ENCODE assay signal across 8 mouse cellular contexts in genomic region chr10:39458766-39459699, GRCm38 (mm10).
A peak's percentile ranks its signal among the peaks of the same experiment; 100 is the strongest.
DNase-seq lines count a peak whose midpoint lies in the region; ATAC-seq and TF ChIP-seq lines count a peak whose summit lies in the region.

No protein-coding gene starts in this region.

- H3K27ac ChIP-seq in MEL (ENCODE audit: control insufficient read depth, low read depth, low read length), result no peak overlapping the region
- H3K27ac ChIP-seq in hindbrain, embryonic 15.5 days (replicated peaks), result peak overlapping the region; percentile 50
- peak overlapping the region; percentile 63 for H3K27ac ChIP-seq in midbrain, embryonic 10.5 days (replicated peaks)

- H3K4me1 ChIP-seq in MEL (ENCODE audit: control insufficient read depth in 1 of 2, insufficient read depth in 2 of 2, low read length in 2 of 2), result no peaks in the 10 kb centered on the region
- peaks cover 73% of the 10 kb centered on the region for H3K4me1 ChIP-seq in hindbrain, embryonic 15.5 days (replicated peaks)
- peaks cover 61% of the 10 kb centered on the region for H3K4me1 ChIP-seq in midbrain, embryonic 10.5 days

- no peaks in the 10 kb centered on the region for H3K79me2 ChIP-seq in MEL (ENCODE audit: control insufficient read depth, insufficient read depth, low read length, poor library complexity)

- no peak for TF ChIP-seq RAD21 in MEL (IDR thresholded peaks at IDR 0.05; ENCODE audit: low read depth, low read length)

- no peaks in the 10 kb centered on the region for H3K9me3 ChIP-seq in MEL (replicated peaks; ENCODE audit: insufficient read depth, low read length)
- no peaks in the 10 kb centered on the region for H3K9me3 ChIP-seq in hindbrain, embryonic 15.5 days
- H3K9me3 ChIP-seq in midbrain, embryonic 10.5 days (replicated peaks), result no peaks in the 10 kb centered on the region

- no peak for DNase-seq in cerebellum, postnatal 4 days (ENCODE audit: low spot score in 2 of 2)
- no peak for DNase-seq in MEL (ENCODE audit: low read depth, low spot score)
- DNase-seq in cerebellum, postnatal 36 days, result peak; percentile 67 to 68
- DNase-seq in midbrain, embryonic 10.5 days (ENCODE audit: low spot score), result no peak
- DNase-seq in right cerebral cortex, postnatal 4 days, result no peak
- DNase-seq in left cerebral cortex, adult 18-20 months (ENCODE audit: low spot score in 2 of 2), result no peak

- ATAC-seq in cerebellum, adult (ENCODE audit: insufficient number of reproducible peaks, low FRiP score, low TSS enrichment), result peak; percentile 74
- ATAC-seq in hindbrain, embryonic 15.5 days (ENCODE audit: low FRiP score, low read depth), result peak; percentile 70

- no peak for TF ChIP-seq EP300 in MEL (IDR thresholded peaks at IDR 0.05; ENCODE audit: low read depth in 1 of 2, low read length in 2 of 2)

- 62% methylated on average over 13 of the region's 13 CpGs for WGBS in hindbrain, embryonic 15.5 days
- 73% methylated on average over 13 of the region's 13 CpGs for WGBS in midbrain, embryonic 10.5 days

- no peak overlapping the region for H3K9ac ChIP-seq in MEL (ENCODE audit: control insufficient read depth, low read depth, low read length, poor library complexity, severe bottlenecking)
- no peak overlapping the region for H3K9ac ChIP-seq in hindbrain, embryonic 15.5 days

- no peaks in the 10 kb centered on the region for H3K27me3 ChIP-seq in MEL (ENCODE audit: control insufficient read depth in 1 of 2, insufficient read depth in 2 of 2, low read length in 2 of 2)
- H3K27me3 ChIP-seq in hindbrain, embryonic 15.5 days, result no peaks in the 10 kb centered on the region
- H3K27me3 ChIP-seq in midbrain, embryonic 10.5 days (ENCODE audit: low read depth, poor library complexity, severe bottlenecking), result no peaks in the 10 kb centered on the region

- H3K4me2 ChIP-seq in hindbrain, embryonic 15.5 days, result no peak overlapping the region

- no peak for TF ChIP-seq CTCF in MEL (IDR thresholded peaks at IDR 0.05 in 2 of 3, conservative IDR thresholded peaks at IDR 0.05 in 1 of 3; ENCODE audit: control insufficient read depth in 1 of 3, insufficient read depth in 1 of 3, low read depth in 2 of 3, low read length in 3 of 3, poor library complexity in 1 of 3, severe bottlenecking in 1 of 3)

- TF ChIP-seq POLR2A in MEL (IDR thresholded peaks at IDR 0.05; ENCODE audit: control insufficient read depth in 1 of 2, insufficient read depth in 1 of 2, low read depth in 1 of 2, low read length in 2 of 2, poor library complexity in 1 of 2), result no peak

- H3K4me3 ChIP-seq in MEL (ENCODE audit: control insufficient read depth in 1 of 2, insufficient read depth in 1 of 2, low read depth in 2 of 2, low read length in 2 of 2), result no peak overlapping the region
- H3K4me3 ChIP-seq in hindbrain, embryonic 15.5 days, result no peak overlapping the region
- no peak overlapping the region for H3K4me3 ChIP-seq in midbrain, embryonic 10.5 days

- H3K36me3 ChIP-seq in MEL (ENCODE audit: control insufficient read depth in 1 of 2, insufficient read depth in 2 of 2, low read length in 2 of 2), result no peaks in the 10 kb centered on the region
- H3K36me3 ChIP-seq in hindbrain, embryonic 15.5 days, result no peaks in the 10 kb centered on the region
- no peaks in the 10 kb centered on the region for H3K36me3 ChIP-seq in midbrain, embryonic 10.5 days

TF ChIP-seq in MEL, 35 proteins besides CTCF, POLR2A, EP300 and RAD21:
- no peak for TF ChIP-seq NRF1 (IDR thresholded peaks at IDR 0.05; ENCODE audit: insufficient read depth, low read depth, low read length, poor library complexity, severe bottlenecking)
- TF ChIP-seq ZC3H11A (IDR thresholded peaks at IDR 0.05; ENCODE audit: low read depth, low read length), result no peak
- no peak for TF ChIP-seq TBP (IDR thresholded peaks at IDR 0.05; ENCODE audit: low read depth, low read length)
- TF ChIP-seq MAFK (IDR thresholded peaks at IDR 0.05; ENCODE audit: borderline replicate concordance, low read depth, low read length), result peak; percentile 81

Comparison
In these comparisons a context has a peak if more than half of its experiments do, and no peak if none do; other contexts are left out.
1. DNase-seq: peak in cerebellum, postnatal 36 days (2 of 2); none in cerebellum, postnatal 4 days (0 of 2), MEL (single experiment), midbrain, embryonic 10.5 days (single experiment), right cerebral cortex, postnatal 4 days (single experiment) and left cerebral cortex, adult 18-20 months (0 of 2).